Mouse (Mus musculus) stomach, adult 2 months (tissue): Measurements from ENCODE around the gene Iqcf4. TPM values are rescaled to one million over a fixed set of nuclear protein-coding genes. Genes with fewer than 3 reads are reported as not detected.

Experiments used
- polyA plus RNA-seq: library from polyadenylated mRNA; depleted of rRNA; stranded (reverse); fragments of >200 nt; gene quantifications from 2 replicates; pipeline ENCODE4 v1.2.3, GENCODE M21; 2012; rRNA removed

Iqcf4 gene
- not detected in 2 replicates for polyA plus RNA-seq

DNA sequence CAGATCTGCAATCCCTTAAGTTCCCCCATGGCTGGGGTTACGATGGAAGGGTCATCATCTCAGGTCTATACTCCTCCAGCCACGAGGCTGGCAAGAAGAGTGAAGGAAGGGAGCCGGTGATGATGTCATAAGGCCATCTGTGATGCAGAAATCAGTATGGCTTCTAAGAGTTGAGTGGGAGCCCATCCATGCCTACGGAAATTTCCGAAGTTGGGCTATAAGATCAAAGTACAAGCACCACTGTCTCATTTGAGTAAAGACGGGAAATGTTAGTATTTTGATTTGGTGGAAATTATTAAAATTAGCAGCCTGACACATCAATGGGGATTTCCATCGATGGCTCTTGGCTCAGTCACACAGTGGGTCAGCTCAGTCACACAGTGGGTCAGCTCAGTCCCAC, at the start of gene Iqcf4:
Gene Iqcf4, minus strand, starts transcription at position 101 of the 400 bp plus-strand sequence.

DNA sequence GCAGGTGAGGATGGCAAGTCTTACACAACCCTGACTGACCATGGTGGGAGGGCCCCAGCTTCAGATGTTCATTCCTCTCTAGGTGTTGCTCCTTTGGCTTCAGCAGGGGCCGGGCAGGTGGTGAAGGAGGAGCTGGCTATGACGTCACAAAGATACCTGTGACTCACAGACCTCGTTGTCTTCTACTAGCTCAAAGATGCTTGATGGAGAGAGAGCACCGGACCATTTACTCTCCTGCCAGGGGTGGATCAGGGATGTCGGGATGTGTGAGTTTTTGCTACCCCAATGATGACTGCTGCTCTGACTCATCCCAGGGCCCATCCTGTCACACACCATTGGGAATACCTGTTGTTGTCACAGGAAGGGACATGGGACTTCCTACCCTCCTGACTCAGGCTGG, 9.3 kb downstream of the Iqcf4 start, which contains the start of gene Iqcf3:
Gene Iqcf3, minus strand, starts transcription at position 101 of the 400 bp plus-strand sequence.

Other genes starting within 250 kb of the Iqcf4 start
- gene Dusp7, start 202.4 kb downstream of the Iqcf4 start, polyA plus RNA-seq: 34.0 and 34.3 TPM in 2 replicates
- 172 and 188 TPM in 2 replicates for gene Rpl29, start 141.5 kb downstream of the Iqcf4 start, polyA plus RNA-seq
- gene Acy1, start 132.7 kb downstream of the Iqcf4 start, polyA plus RNA-seq: 12.3 and 15.9 TPM in 2 replicates
- 59.6 and 68.4 TPM in 2 replicates for gene Abhd14b, start 123.5 kb downstream of the Iqcf4 start, polyA plus RNA-seq
- gene Abhd14a, start 123.3 kb downstream of the Iqcf4 start, polyA plus RNA-seq: 11.9 and 16.1 TPM in 2 replicates
- 37.0 and 40.1 TPM in 2 replicates for gene Pcbp4, start 117.7 kb downstream of the Iqcf4 start, polyA plus RNA-seq
- gene Gpr62, start 105.1 kb downstream of the Iqcf4 start, polyA plus RNA-seq: 0.19 and 0.33 TPM in 2 replicates
- 14.1 and 17.0 TPM in 2 replicates for gene Rrp9, start 95.0 kb downstream of the Iqcf4 start, polyA plus RNA-seq
- 19.1 and 26.3 TPM in 2 replicates for gene Parp3, start 94.0 kb downstream of the Iqcf4 start, polyA plus RNA-seq
- gene Iqcf1, start 71.0 kb downstream of the Iqcf4 start, polyA plus RNA-seq: not detected in 2 replicates
- not detected in 2 replicates for gene Iqcf5, start 56.4 kb downstream of the Iqcf4 start, polyA plus RNA-seq
- gene Iqcf3, start 9.4 kb downstream of the Iqcf4 start, polyA plus RNA-seq: not detected in 2 replicates
- not detected in 2 replicates for gene Iqcf6, start 55.6 kb upstream of the Iqcf4 start, polyA plus RNA-seq
- not detected in 2 replicates for gene Grm2, start 85.1 kb upstream of the Iqcf4 start, polyA plus RNA-seq
- gene Tex264, start 114.9 kb upstream of the Iqcf4 start, polyA plus RNA-seq: 61.4 and 82.8 TPM in 2 replicates
- 17.3 and 17.6 TPM in 2 replicates for gene Rad54l2, start 218.2 kb upstream of the Iqcf4 start, polyA plus RNA-seq